Mouse (Mus musculus): ENCODE data around the gene Phf23.

Phf23 gene

DNA sequence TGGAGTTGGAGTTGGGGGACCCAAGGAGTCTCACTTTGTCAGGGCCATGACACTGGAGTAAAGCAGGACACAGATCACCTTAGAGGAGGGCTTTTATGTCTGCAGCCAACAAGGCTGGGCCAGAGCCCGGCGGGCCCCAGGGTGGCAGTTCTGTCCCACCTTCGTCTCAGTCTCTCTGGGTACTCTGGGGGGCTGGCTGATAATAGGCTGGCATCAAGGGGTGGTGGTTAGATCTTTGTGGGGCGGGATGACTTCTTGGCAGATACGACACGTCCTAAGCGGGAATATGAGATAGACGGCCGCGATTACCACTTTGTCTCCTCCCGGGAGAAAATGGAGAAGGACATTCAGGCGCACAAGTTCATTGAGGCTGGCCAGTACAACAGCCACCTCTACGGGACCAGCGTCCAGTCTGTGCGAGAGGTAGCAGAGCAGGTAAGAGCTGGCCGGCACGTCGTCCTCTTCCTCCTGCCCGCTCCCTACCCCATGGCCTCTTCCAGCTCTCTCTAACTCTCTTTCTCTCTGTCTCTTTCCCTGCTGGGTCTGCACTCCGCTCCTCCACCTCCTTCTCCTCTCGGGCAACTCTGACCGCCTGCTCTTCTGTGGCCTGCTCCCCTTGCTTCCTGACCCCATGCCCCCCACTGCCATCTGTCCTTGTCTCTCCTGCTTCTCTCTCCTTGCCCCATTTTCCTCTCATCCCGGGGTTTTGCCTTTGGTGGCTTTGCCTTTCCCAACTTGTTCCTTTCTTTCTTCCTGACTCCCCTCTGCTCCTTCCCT lies 46.9 kb downstream of the Phf23 start:
- Histone ChIP-seq H3K36me3 (ENCODE audit: insufficient read depth, low read length) (no peaks in the 10 kb centered on the region), H3K4me3 (replicated peaks; ENCODE audit: low read length) (no peak overlapping the region), H3K27me3 (ENCODE audit: insufficient read depth, low read length) (peaks cover 6% of the 10 kb centered on the region; the same call in 1 of the 2 replicates), H3K4me1 (replicated peaks; ENCODE audit: low read depth, low read length) (peaks cover 54% of the 10 kb centered on the region), H3K9me3 (ENCODE audit: low read length) (no peaks in the 10 kb centered on the region)
- no peak for TF ChIP-seq POU5F1 (IDR thresholded peaks at IDR 0.05; ENCODE audit: borderline replicate concordance, low read length)
- no peak for TF ChIP-seq CTCF (conservative IDR thresholded peaks at IDR 0.05; ENCODE audit: low read length)
- TF ChIP-seq NANOG (IDR thresholded peaks at IDR 0.05; ENCODE audit: borderline replicate concordance, low read length): no peak

- Histone ChIP-seq H3K27me3 (ENCODE audit: insufficient read depth, low read length) (peaks cover 6% of the 10 kb centered on the region; the same call in 1 of the 2 replicates), H3K36me3 (ENCODE audit: insufficient read depth, low read length) (no peaks in the 10 kb centered on the region), H3K9me3 (ENCODE audit: low read length) (no peaks in the 10 kb centered on the region), H3K4me1 (replicated peaks; ENCODE audit: low read depth, low read length) (peaks cover 48% of the 10 kb centered on the region), H3K4me3 (replicated peaks; ENCODE audit: low read length) (no peak overlapping the region)
- TF ChIP-seq POU5F1 (IDR thresholded peaks at IDR 0.05; ENCODE audit: borderline replicate concordance, low read length) (no peak), NANOG (IDR thresholded peaks at IDR 0.05; ENCODE audit: borderline replicate concordance, low read length) (no peak), CTCF (conservative IDR thresholded peaks at IDR 0.05; ENCODE audit: low read length) (no peak)
Measured at GRCm38 (mm10) chr11:70043665-70044064, 48.1 kb downstream of the Phf23 start.

DNA sequence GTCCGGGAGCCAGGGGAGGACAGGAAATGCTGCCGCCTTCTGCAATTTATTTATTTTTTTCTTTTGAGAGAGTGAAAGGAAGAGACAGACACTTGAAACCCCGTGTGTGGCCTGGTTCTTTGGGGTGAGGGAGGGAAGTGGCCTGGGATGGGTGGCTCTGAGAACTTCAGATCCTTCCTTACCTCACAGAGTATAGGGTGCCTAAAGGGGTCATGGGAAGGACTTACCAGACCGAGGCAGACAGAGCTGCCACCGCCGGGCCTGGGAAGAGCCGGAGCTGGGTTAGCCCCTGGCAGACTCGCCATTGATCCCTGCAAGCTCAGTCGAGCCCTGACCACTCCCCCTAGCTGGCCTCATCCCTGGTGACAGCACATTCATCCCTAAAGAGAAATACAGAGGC lies 49.9 kb downstream of the Phf23 start:
- H3K36me3 ChIP-seq (ENCODE audit: insufficient read depth, low read length): no peaks in the 10 kb centered on the region
- H3K9me3 ChIP-seq (ENCODE audit: low read length): no peaks in the 10 kb centered on the region
- H3K4me1 ChIP-seq (replicated peaks; ENCODE audit: low read depth, low read length): peaks cover 35% of the 10 kb centered on the region
- H3K27me3 ChIP-seq (ENCODE audit: insufficient read depth, low read length): peaks cover 6% of the 10 kb centered on the region; the same call in 1 of the 2 replicates
- no peak overlapping the region for H3K4me3 ChIP-seq (replicated peaks; ENCODE audit: low read length)
- TF ChIP-seq NANOG (IDR thresholded peaks at IDR 0.05; ENCODE audit: borderline replicate concordance, low read length) (no peak), POU5F1 (IDR thresholded peaks at IDR 0.05; ENCODE audit: borderline replicate concordance, low read length) (no peak), CTCF (conservative IDR thresholded peaks at IDR 0.05; ENCODE audit: low read length) (no peak)

GRCm38 (mm10) chr11:70049366-70049765 lies 53.8 kb downstream of the Phf23 start:
- H3K9me3 ChIP-seq (ENCODE audit: low read length): no peaks in the 10 kb centered on the region
- H3K27me3 ChIP-seq (ENCODE audit: insufficient read depth, low read length): peaks cover 8% of the 10 kb centered on the region
- no peak overlapping the region for H3K4me3 ChIP-seq (replicated peaks; ENCODE audit: low read length)
- no peaks in the 10 kb centered on the region for H3K36me3 ChIP-seq (ENCODE audit: insufficient read depth, low read length)
- TF ChIP-seq CTCF (conservative IDR thresholded peaks at IDR 0.05; ENCODE audit: low read length): no peak
- H3K4me1 ChIP-seq (replicated peaks; ENCODE audit: low read depth, low read length): peaks cover 6% of the 10 kb centered on the region; the same call in 1 of the 2 replicates

Data from E14TG2a.4 (cell line).